Mouse (Mus musculus) hindbrain, postnatal 0 days (tissue): Measurements from ENCODE around the gene Ltbp4. TPM values are rescaled to one million over a fixed set of nuclear protein-coding genes. Genes with fewer than 3 reads are reported as not detected.
A peak's percentile ranks its signal among the peaks of the same experiment; 100 is the strongest.

ENCODE experiments used
- ATAC-seq: fragments of 200-750 bp; cut with Nextera tagmentation; 2 replicates; pipeline ENCODE4 v1.8.0; 2017; ENCODE audit warnings: mild to moderate bottlenecking, moderate TSS enrichment, moderate library complexity
- DNase-seq: peaks from one replicate; pipeline ENCODE4 v3.0.0-alpha.2; 2015; ENCODE audit warnings: low spot score
- H3K27ac ChIP-seq: fragments of 300-500 bp; sonication (generic); 2 replicates; pipeline ENCODE4 v1.5.1; 2014; ENCODE audit warnings: mild to moderate bottlenecking
- H3K27me3 ChIP-seq: fragments of 300-500 bp; sonication (generic); 2 replicates; pipeline ENCODE4 v1.6.1; 2014; ENCODE audit warnings: low read length, mixed read lengths; ENCODE audit not compliant: insufficient read depth
- H3K36me3 ChIP-seq: fragments of 300-500 bp; sonication (generic); 2 replicates; pipeline ENCODE4 v1.6.1; 2014; ENCODE audit warnings: low read length, mixed read lengths; ENCODE audit not compliant: insufficient read depth
- H3K4me1 ChIP-seq: fragments of 300-500 bp; sonication (generic); 2 replicates; pipeline ENCODE4 v1.6.1; 2014; ENCODE audit warnings: antibody characterized with exemption, low read length, mixed read lengths; ENCODE audit not compliant: insufficient read depth
- H3K4me2 ChIP-seq: fragments of 300-500 bp; sonication (generic); 2 replicates; pipeline ENCODE4 v1.6.1; 2014; ENCODE audit warnings: low read depth, mild to moderate bottlenecking, low read length, moderate library complexity, mixed read lengths
- H3K4me3 ChIP-seq: fragments of 300-500 bp; sonication (generic); 2 replicates; pipeline ENCODE4 v1.5.1; 2014; ENCODE audit warnings: low read length
- H3K9ac ChIP-seq: fragments of 300-500 bp; sonication (generic); replicated peaks from 2 replicates; pipeline ENCODE4 v1.6.1; 2014; ENCODE audit warnings: mild to moderate bottlenecking, low read length, moderate library complexity, mixed read lengths
- H3K9me3 ChIP-seq: fragments of 300-500 bp; sonication (generic); 2 replicates; pipeline ENCODE4 v1.6.1; 2016; ENCODE audit warnings: low read length, mixed read lengths
- CTCF ChIP-seq: IDR thresholded peaks from 2 replicates; pipeline ENCODE4 v1.5.1; 2016; ENCODE audit warnings: antibody characterized with exemption, control low read depth, low read depth
- WGBS: fragments of 180-500 bp; shearing (Covaris S2); extraction: QIAGEN DNeasy Blood & Tissue Kit; methylation state at CpG from one replicate; pipeline ENCODE4 v1.1.7; 2014; 5-methylcytosine and 5-hydroxymethylcytosine counted together
- polyA plus RNA-seq: library from polyadenylated mRNA; unstranded; fragments of >200 nt; fragmentation: Nextera tagmentation; extraction: Ambion mirVana; gene quantifications from 2 replicates; pipeline ENCODE4 v1.2.1, GENCODE M21; 2015
- total RNA-seq: library from RNA; depleted of rRNA; stranded (reverse); fragments of >200 nt; gene quantifications from 2 replicates; pipeline ENCODE4 v1.2.3, GENCODE M21; 2014

Gene Ltbp4
- total and polyA plus RNA-seq, 2 experiments from 2014 or later = 10.6 to 34.8 TPM

DNA sequence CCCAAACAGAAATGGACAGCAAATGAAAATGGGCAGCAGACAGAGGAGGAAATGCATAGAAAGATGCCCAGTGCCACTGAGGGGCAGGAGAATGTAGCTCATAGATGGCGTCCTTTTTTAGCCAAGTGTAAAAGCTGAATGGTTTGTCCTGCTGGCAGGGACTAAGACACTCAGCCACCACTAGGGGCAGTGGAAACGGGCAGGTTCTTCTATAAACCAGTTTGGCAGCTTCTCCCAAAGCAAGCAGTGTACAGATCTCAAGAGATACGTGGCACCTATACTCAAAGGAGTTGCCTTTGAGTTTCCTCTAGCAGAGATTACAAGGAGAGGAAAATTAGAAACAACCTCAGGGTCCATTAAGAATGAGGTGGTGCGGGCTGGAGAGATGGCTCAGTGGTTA is 40.9 kb upstream of the Ltbp4 start:
- no peak overlapping the region for H3K27ac ChIP-seq
- peaks cover 23% of the 10 kb centered on the region for H3K27me3 ChIP-seq
- WGBS = 28% methylated on average over 4 of the region's 4 CpGs
- ATAC-seq (no peak), DNase-seq (peak; percentile 82)
- no peak overlapping the region for H3K4me2 ChIP-seq
- H3K4me3 ChIP-seq = no peak overlapping the region
- H3K9me3 ChIP-seq = no peaks in the 10 kb centered on the region
- no peaks in the 10 kb centered on the region for H3K4me1 ChIP-seq
- peak; percentile 84 for TF ChIP-seq CTCF
- no peak overlapping the region for H3K9ac ChIP-seq
- no peaks in the 10 kb centered on the region for H3K36me3 ChIP-seq

DNA sequence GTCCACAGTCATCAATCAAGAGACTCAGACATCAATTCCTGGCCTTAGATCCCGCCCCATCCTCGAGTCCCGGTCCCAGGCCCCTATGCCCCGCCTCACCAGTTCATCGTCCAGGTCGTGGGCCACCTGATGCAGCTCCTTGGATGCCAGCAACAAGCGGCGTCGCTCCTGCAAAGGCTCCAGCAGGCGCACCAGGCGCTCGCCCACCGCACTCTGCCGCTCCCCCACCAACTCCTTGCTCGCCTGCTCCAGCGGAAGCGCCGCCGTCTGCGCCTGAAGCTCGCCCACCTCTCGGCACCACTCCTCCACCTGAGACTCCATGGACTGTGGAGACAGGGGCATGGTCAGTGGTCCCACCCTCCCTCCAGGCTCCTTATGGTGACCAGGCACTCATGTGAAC is 37.8 kb upstream of the Ltbp4 start:
- peaks cover 15% of the 10 kb centered on the region; the same call in 1 of the 2 replicates for H3K36me3 ChIP-seq
- no peak for DNase-seq
- H3K4me1 ChIP-seq = no peaks in the 10 kb centered on the region
- no peak for ATAC-seq
- H3K4me3 ChIP-seq = no peak overlapping the region
- no peak overlapping the region for H3K27ac ChIP-seq
- no peak for TF ChIP-seq CTCF
- no peak overlapping the region for H3K9ac ChIP-seq
- WGBS = 8% methylated on average over 21 of the region's 22 CpGs
- no peaks in the 10 kb centered on the region for H3K9me3 ChIP-seq
- H3K27me3 ChIP-seq = peaks cover 51% of the 10 kb centered on the region
- no peak overlapping the region for H3K4me2 ChIP-seq

DNA sequence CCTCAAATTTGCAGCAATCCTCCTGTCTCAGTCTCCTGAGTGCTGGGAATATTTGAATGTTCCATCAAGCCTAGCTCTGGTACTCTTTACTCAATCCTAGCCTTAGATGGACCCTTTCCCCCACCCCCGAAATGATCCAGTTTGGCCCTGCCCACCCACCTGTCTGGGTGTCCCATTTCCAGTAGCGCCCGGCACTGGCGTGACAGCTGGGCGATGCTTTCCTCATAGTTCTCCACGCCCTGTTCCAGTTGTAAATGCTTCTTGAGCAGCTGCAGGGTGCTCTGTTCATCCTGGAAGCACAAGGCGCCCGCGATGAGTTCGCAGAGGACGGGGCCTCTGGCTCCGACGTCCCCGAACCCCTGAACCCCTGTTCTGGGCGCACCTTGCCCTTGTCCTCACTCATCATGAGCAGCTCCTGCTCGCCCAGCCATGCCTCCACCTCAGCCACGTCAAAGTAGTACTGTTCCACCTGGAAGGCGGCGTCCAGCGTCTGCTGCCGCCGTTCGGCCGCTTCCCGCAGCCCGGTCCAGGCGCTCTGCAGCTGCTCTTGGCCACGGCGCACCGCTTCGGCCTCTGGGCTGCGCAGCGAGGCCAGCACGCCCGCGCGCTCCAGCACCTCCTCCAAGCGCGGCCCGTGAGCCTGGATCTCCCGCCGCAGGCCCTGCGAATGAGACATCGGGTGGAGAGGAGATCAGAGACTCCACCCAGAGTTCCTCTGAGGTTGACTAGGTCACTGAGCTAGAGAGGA is 34.4 kb upstream of the Ltbp4 start:
- WGBS = 19% methylated on average over 44 of the region's 44 CpGs
- no peak for ATAC-seq
- no peak overlapping the region for H3K9ac ChIP-seq
- H3K9me3 ChIP-seq = 0 out of 2 replicates have a peak, but pooled peaks cover 4% of the 10 kb centered on the region
- H3K36me3 ChIP-seq = peaks cover 35% of the 10 kb centered on the region; the same call in 1 of the 2 replicates
- no peak overlapping the region for H3K27ac ChIP-seq
- no peak overlapping the region for H3K4me2 ChIP-seq
- no peak for TF ChIP-seq CTCF
- DNase-seq = no peak
- no peak overlapping the region for H3K4me3 ChIP-seq
- no peaks in the 10 kb centered on the region for H3K4me1 ChIP-seq
- peaks cover 73% of the 10 kb centered on the region for H3K27me3 ChIP-seq

DNA sequence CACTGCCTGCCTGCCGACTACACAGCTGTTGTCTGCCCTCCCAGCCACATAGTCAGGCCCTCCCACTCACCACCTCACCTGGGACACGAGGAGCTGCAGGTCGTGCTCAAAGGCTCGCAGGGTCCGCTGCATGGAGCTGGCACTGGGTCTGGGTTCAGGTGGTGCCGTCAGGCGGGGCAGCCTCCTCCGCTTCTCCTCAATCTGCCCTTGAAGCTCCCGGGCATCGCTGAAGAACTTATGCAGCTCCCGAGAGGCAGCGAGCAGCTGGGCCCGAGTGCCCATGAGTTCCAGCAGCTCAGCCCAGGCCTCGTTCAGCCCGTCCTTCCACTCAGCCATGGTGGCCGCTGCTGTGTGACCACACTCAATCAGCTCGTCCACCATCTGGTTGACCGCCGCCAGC is 31.6 kb upstream of the Ltbp4 start:
- Histone ChIP-seq H3K4me2 (no peak overlapping the region), H3K4me1 (no peaks in the 10 kb centered on the region), H3K27me3 (peaks cover 75% of the 10 kb centered on the region), H3K9ac (no peak overlapping the region), H3K36me3 (peaks cover 35% of the 10 kb centered on the region; the same call in 1 of the 2 replicates), H3K4me3 (no peak overlapping the region), H3K9me3 (0 out of 2 replicates have a peak, but pooled peaks cover 4% of the 10 kb centered on the region), H3K27ac (no peak overlapping the region)
- TF ChIP-seq CTCF = no peak
- DNase-seq (no peak), ATAC-seq (no peak)
- 83% methylated on average over 19 of the region's 19 CpGs for WGBS

DNA sequence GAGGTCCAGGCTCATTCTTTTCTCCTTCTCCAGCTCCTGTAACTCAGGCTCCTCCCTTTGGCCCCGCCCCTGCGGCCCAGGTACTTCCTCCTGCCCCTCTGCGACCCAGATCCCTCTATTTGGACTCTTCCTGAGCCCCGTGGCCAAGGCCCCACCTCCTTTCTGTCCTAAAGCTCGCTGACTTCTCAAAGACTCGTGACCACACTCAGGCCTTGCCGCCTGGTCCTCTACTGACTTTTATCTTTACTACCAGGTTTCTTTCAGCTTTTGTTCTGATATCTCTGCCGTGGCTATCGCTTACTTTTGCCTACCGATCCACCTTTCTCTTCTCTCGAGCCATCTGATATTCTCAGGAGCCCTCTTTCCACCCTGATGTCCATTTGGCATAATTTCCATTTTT is 30.5 kb upstream of the Ltbp4 start:
- Histone ChIP-seq H3K36me3 (peaks cover 35% of the 10 kb centered on the region; the same call in 1 of the 2 replicates), H3K9ac (no peak overlapping the region), H3K4me3 (no peak overlapping the region), H3K4me1 (no peaks in the 10 kb centered on the region), H3K9me3 (0 out of 2 replicates have a peak, but pooled peaks cover 4% of the 10 kb centered on the region), H3K27ac (no peak overlapping the region), H3K27me3 (peaks cover 73% of the 10 kb centered on the region), H3K4me2 (no peak overlapping the region)
- no peak for TF ChIP-seq CTCF
- DNase-seq (no peak), ATAC-seq (no peak)
- 33% methylated on average over 11 of the region's 11 CpGs for WGBS

DNA sequence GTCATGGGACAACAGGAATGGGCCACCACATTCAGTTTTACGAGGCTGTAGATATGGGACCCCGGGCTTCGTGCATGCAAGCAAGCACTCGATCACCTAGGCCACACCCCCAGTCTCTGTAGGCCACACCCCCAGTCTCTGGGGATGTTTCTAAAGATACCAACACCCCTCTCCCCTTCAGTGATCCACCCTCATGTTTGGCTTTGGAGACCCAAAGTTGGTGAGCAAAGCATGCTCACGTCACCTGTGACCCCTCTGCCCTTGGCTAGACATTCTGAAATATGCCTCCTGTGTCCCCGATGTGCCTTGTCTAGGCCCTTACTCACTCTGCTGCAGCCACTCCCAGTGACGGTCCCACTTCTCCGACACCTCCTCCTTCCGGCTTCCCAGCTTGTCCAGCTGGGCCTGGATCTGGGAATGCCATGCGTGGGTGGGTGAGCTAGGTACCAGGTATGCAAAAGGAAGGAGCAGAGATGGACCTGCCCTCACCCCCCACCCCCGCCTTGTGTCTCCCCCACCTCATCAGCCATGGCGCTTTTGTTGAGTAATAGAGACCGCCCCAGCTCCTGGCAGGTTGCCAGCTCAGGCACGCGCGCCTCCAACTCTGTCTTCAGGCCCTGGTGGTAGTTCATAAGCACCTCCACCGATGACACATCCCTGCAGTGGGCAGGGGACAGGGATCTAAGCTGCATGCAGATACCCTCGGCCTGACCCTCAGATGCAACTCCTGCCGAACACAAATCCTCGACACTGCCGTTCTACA is 28.8 kb upstream of the Ltbp4 start:
- 50% methylated on average over 21 of the region's 21 CpGs for WGBS
- no peak for TF ChIP-seq CTCF

More for the DNA sequence above, 28.8 kb upstream of the Ltbp4 start:
- peaks cover 22% of the 10 kb centered on the region; the same call in 1 of the 2 replicates for H3K36me3 ChIP-seq
- no peak overlapping the region for H3K27ac ChIP-seq
- H3K9ac ChIP-seq = no peak overlapping the region
- H3K4me1 ChIP-seq = no peaks in the 10 kb centered on the region
- ATAC-seq (no peak), DNase-seq (no peak)
- no peak overlapping the region for H3K4me3 ChIP-seq
- no peak overlapping the region for H3K4me2 ChIP-seq
- H3K9me3 ChIP-seq = 0 out of 2 replicates have a peak, but pooled peaks cover 4% of the 10 kb centered on the region
- peaks cover 59% of the 10 kb centered on the region for H3K27me3 ChIP-seq
